Mouse (Mus musculus): Measurements from ENCODE around the gene Ttc28. TPM values are rescaled to one million over a fixed set of nuclear protein-coding genes. Genes with fewer than 3 reads are reported as not detected.
A peak's percentile ranks its signal among the peaks of the same experiment; 100 is the strongest.

Gene Ttc28
- polyA plus RNA-seq, 1 experiment from 2014 or later, result 5.8 TPM

DNA sequence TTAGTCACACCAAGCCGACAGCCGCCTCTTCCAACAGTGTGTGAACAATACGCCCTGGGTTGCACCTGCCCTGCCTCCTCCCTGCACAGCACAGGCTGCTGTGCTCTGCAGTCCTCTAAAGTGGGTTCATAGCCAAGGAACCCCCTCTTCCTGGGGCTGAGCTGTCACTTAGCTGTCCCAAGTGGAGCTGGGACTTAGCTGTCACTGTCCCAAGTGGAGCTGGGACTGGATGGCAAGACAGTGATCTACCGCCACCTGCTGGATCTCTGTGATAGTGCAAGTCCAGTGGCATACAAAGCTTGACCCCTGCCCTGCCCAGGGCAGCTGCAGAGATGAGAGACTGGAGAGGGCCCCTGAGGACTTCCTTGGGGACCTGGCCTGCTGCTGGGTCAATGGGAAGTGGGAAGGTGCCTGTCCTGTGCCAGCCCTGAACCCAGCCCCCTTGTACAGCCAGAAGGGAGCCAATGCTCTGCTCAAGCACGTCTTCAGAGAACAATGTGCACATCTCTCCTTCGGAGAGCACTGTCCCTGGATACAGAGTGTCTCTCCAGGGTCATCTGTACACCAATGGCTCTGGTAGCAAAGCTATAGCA is 390.1 kb downstream of the Ttc28 start:
- Histone ChIP-seq H3K9me3 (replicated peaks; ENCODE audit: control insufficient read depth, low read length) (peaks cover 7% of the 10 kb centered on the region; the same call in 1 of the 2 replicates), H3K4me1 (ENCODE audit: control insufficient read depth, insufficient read depth, low read length) (peaks cover 9% of the 10 kb centered on the region), H3K4me2 (ENCODE audit: low read depth, low read length) (no peak overlapping the region), H3K9ac (ENCODE audit: low read length) (no peak overlapping the region), H3K27ac (ENCODE audit: low read length) (no peak overlapping the region), H3K36me3 (ENCODE audit: control insufficient read depth, insufficient read depth) (peaks cover 8% of the 10 kb centered on the region; the same call in 1 of the 2 replicates), H3K27me3 (ENCODE audit: control insufficient read depth, insufficient read depth, low read length) (no peaks in the 10 kb centered on the region), H3K4me3 (ENCODE audit: low read length) (no peak overlapping the region)
- peak; percentile 7; the same call in 1 of the 2 replicates for ATAC-seq (replicated peaks; ENCODE audit: extremely low read depth, insufficient read depth, low FRiP score)
- 64% methylated on average over 6 of the region's 6 CpGs for WGBS

DNA sequence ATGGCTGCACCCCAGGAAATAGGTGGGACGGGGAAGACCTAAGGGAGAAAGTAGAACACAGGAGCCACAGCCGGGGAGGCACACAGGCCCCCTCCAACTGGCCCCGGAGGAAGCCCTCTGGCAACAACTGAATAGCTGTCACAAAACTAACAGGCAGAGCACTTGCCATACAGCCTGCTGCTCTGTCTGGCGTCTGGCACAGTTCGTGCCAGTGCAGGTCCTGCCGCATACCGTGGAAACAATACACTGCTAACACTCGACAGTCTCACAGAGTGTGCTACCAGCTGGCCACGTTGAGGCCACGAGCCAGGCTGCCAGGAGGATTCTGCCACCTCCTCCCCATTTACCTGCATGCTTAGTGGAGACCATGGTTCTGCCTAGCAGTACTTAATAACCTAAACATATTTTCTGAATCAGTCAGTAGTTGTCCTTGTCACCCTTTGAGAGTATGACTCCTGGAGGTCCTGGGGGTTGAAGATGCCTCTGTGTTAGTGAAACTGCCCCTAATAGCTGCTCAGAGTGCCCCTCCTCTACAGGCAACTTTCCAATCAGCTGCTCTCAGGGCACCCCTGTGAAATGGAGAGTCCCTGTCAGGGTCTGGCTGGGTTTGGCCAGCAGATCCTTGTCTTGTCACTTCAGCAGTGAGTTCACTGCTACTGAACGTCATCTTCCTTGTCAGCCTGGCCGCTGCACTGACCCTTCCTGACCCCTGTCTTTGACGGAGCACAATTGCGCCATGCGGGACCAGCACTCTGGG is 390.8 kb downstream of the Ttc28 start:
- H3K4me1 ChIP-seq (ENCODE audit: control insufficient read depth, insufficient read depth, low read length), result peaks cover 13% of the 10 kb centered on the region
- H3K9ac ChIP-seq (ENCODE audit: low read length), result no peak overlapping the region
- 81% methylated on average over 15 of the region's 15 CpGs for WGBS
- peaks cover 7% of the 10 kb centered on the region; the same call in 1 of the 2 replicates for H3K9me3 ChIP-seq (replicated peaks; ENCODE audit: control insufficient read depth, low read length)
- no peak overlapping the region for H3K27ac ChIP-seq (ENCODE audit: low read length)
- H3K36me3 ChIP-seq (ENCODE audit: control insufficient read depth, insufficient read depth), result peaks cover 8% of the 10 kb centered on the region; the same call in 1 of the 2 replicates
- no peak overlapping the region for H3K4me2 ChIP-seq (ENCODE audit: low read depth, low read length)
- ATAC-seq (replicated peaks; ENCODE audit: extremely low read depth, insufficient read depth, low FRiP score), result no peak
- no peak overlapping the region for H3K4me3 ChIP-seq (ENCODE audit: low read length)
- no peaks in the 10 kb centered on the region for H3K27me3 ChIP-seq (ENCODE audit: control insufficient read depth, insufficient read depth, low read length)

DNA sequence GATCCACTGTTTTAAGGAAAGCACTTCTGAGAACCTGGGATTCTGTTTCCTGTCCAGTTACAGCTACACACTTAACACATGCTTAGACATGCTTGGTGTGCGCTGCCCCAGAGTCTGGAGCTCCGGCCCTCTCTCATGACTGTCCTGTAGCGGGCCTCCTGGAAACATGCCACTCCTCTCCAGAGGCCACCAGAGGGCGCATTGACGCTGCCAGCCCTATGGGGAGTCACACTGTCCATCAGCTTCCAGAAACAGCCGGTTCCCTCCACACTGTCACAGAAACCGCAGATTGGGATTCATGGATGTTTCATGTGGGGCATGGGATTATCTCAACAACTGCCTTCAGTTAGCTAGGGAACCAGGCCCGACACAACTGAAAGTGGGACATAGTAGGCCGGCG is 394.0 kb downstream of the Ttc28 start:
- 0 out of 2 replicates have a peak, but pooled peaks have one; percentile 20 for ATAC-seq (replicated peaks; ENCODE audit: extremely low read depth, insufficient read depth, low FRiP score)
- Histone ChIP-seq H3K27me3 (ENCODE audit: control insufficient read depth, insufficient read depth, low read length) (no peaks in the 10 kb centered on the region), H3K9ac (ENCODE audit: low read length) (no peak overlapping the region)

DNA sequence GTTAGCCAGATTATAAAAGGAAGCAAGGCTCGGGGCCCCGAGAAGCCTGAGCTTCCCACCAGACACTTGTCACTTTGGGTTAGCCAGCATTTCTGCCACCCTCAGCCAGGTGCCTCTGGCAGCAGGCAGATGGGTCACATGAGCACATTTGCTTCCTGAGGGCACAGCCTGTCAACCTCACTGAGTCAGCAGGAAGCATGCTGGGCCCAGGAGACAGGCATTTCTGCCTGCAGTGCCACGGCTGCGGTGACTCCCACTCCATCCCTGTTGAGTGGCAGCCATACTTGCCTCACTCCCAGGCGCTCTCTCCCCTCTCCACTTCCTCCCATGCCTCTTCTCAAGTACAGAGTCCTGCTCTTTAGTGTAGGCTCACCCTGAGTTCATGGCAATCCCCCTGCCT is 395.3 kb downstream of the Ttc28 start:
- Histone ChIP-seq H3K4me2 (ENCODE audit: low read depth, low read length) (no peak overlapping the region), H3K9ac (ENCODE audit: low read length) (no peak overlapping the region), H3K27ac (ENCODE audit: low read length) (no peak overlapping the region), H3K9me3 (replicated peaks; ENCODE audit: control insufficient read depth, low read length) (no peaks in the 10 kb centered on the region), H3K4me3 (ENCODE audit: low read length) (no peak overlapping the region), H3K27me3 (ENCODE audit: control insufficient read depth, insufficient read depth, low read length) (no peaks in the 10 kb centered on the region), H3K36me3 (ENCODE audit: control insufficient read depth, insufficient read depth) (peaks cover 3% of the 10 kb centered on the region; the same call in 1 of the 2 replicates), H3K4me1 (ENCODE audit: control insufficient read depth, insufficient read depth, low read length) (peaks cover 4% of the 10 kb centered on the region)
- no peak for ATAC-seq (replicated peaks; ENCODE audit: extremely low read depth, insufficient read depth, low FRiP score)
- 57% methylated on average over 5 of the region's 5 CpGs for WGBS

More for the DNA sequence above, 394.0 kb downstream of the Ttc28 start:
- H3K9me3 ChIP-seq (replicated peaks; ENCODE audit: control insufficient read depth, low read length), result no peaks in the 10 kb centered on the region
- peaks cover 3% of the 10 kb centered on the region; the same call in 1 of the 2 replicates for H3K36me3 ChIP-seq (ENCODE audit: control insufficient read depth, insufficient read depth)
- H3K4me3 ChIP-seq (ENCODE audit: low read length), result no peak overlapping the region
- H3K27ac ChIP-seq (ENCODE audit: low read length), result no peak overlapping the region
- H3K4me2 ChIP-seq (ENCODE audit: low read depth, low read length), result no peak overlapping the region
- 24% methylated on average over 10 of the region's 10 CpGs for WGBS
- H3K4me1 ChIP-seq (ENCODE audit: control insufficient read depth, insufficient read depth, low read length), result peaks cover 8% of the 10 kb centered on the region

DNA sequence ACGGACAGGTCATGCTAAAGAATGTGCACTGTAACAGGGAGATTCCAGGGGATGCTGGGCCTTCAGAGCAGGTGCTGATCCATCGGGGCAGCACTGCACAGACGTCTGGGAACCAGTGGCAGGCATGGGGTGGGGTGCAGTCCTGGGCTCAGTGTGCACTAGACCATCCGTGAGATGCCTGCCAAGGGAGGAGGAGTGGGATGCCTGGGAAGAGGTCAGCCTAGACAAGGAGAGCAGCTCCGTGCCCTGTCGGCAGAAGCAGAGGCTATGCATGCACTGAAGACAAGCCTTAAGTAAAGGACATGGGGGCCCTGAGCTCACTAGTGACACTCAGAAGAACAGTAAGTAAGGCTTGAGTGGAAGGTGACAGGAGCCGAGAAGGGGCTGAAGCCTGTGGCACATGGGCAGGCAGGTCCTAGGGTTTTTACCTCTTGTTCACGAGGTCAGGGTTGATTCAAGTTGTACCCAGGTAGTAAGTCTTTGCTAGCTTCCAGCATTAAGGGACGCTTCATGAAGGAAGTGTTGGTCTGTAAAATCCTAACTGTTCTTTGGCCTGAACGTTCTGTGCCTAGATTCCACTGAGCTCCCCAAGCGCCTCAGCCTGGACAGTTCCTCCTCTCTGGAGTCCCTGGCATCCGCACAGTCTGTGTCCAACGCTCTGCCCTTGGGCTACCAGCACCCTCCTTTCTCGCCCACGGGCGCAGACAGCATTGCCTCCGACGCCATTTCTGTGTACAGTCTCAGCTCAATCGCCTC is 405.0 kb downstream of the Ttc28 start:
- 82% methylated on average over 19 of the region's 19 CpGs for WGBS
- Histone ChIP-seq H3K4me2 (ENCODE audit: low read depth, low read length) (no peak overlapping the region), H3K27ac (ENCODE audit: low read length) (no peak overlapping the region), H3K9me3 (replicated peaks; ENCODE audit: control insufficient read depth, low read length) (no peaks in the 10 kb centered on the region), H3K4me3 (ENCODE audit: low read length) (no peak overlapping the region), H3K4me1 (ENCODE audit: control insufficient read depth, insufficient read depth, low read length) (no peaks in the 10 kb centered on the region), H3K27me3 (ENCODE audit: control insufficient read depth, insufficient read depth, low read length) (no peaks in the 10 kb centered on the region), H3K36me3 (ENCODE audit: control insufficient read depth, insufficient read depth) (peaks cover 7% of the 10 kb centered on the region; the same call in 1 of the 2 replicates), H3K9ac (ENCODE audit: low read length) (no peak overlapping the region)
- ATAC-seq (replicated peaks; ENCODE audit: extremely low read depth, insufficient read depth, low FRiP score), result no peak

DNA sequence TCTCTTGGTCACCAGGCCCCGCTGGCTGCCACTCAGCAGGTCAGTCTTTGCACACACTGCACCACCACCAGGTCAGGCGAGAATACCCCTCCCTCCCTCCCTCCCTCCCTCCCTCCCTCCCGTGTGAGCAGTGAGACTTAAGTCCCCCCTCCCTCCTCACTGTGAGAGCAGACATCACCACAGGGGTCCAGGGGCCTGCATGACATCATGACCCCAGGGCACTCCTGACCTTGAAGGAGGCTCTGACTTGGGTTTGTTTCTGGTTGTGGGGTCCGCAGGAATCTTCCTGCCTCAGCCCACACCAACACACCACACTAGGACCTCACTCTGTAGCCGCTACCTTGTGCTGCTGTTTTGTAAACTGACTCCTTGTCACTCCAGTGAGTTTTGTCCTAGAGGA is 408.0 kb downstream of the Ttc28 start:
- Histone ChIP-seq H3K9ac (ENCODE audit: low read length) (no peak overlapping the region), H3K4me3 (ENCODE audit: low read length) (no peak overlapping the region), H3K27me3 (ENCODE audit: control insufficient read depth, insufficient read depth, low read length) (no peaks in the 10 kb centered on the region), H3K27ac (ENCODE audit: low read length) (no peak overlapping the region), H3K9me3 (replicated peaks; ENCODE audit: control insufficient read depth, low read length) (no peaks in the 10 kb centered on the region), H3K4me1 (ENCODE audit: control insufficient read depth, insufficient read depth, low read length) (no peaks in the 10 kb centered on the region), H3K4me2 (ENCODE audit: low read depth, low read length) (no peak overlapping the region), H3K36me3 (ENCODE audit: control insufficient read depth, insufficient read depth) (peaks cover 7% of the 10 kb centered on the region; the same call in 1 of the 2 replicates)
- ATAC-seq (replicated peaks; ENCODE audit: extremely low read depth, insufficient read depth, low FRiP score), result no peak
- WGBS, result 70% methylated on average over 5 of the region's 5 CpGs

DNA sequence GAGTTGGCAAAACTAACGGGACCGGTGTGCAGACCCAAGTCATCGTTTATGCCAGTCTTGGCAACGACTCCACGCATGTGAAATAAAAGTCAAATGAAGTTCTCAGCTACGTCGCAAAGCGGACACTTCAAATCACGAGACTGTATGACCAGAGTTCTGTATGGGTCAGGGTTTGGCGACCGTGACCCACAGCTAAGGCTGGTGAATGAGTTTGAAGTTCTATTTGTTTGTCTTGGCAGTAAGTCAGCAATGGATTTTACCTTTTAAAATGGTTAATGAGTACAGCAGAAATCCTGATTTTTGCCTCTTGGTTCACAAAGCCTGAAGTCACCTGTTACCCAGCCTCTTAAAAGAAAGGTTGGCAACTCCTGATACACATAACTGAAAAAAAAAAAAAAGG is 408.9 kb downstream of the Ttc28 start:
- Histone ChIP-seq H3K27ac (ENCODE audit: low read length) (no peak overlapping the region), H3K9ac (ENCODE audit: low read length) (no peak overlapping the region)
- no peak for ATAC-seq (replicated peaks; ENCODE audit: extremely low read depth, insufficient read depth, low FRiP score)

DNA sequence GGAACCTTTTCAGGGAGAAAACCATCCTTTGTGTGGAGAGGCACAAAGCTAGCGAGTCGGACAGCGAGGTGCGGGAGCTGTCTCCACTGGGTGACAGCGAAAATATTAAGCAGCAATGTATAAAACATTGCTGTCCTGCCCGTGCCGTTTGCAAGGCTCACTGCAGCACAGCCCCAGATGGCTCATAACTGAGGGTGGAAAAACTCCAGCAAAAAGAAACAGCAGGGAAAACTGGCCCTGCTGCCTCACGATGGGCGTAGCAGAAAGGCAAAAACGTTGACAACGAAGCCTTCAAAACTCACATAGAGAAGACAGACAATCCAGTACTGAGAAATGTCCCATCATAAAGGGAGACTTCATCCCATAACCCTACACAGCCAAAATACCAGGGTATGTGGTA is 410.5 kb downstream of the Ttc28 start:
- no peak for ATAC-seq (replicated peaks; ENCODE audit: extremely low read depth, insufficient read depth, low FRiP score)
- no peaks in the 10 kb centered on the region for H3K4me1 ChIP-seq (ENCODE audit: control insufficient read depth, insufficient read depth, low read length)
- no peaks in the 10 kb centered on the region for H3K27me3 ChIP-seq (ENCODE audit: control insufficient read depth, insufficient read depth, low read length)
- peaks cover 5% of the 10 kb centered on the region; the same call in 1 of the 2 replicates for H3K36me3 ChIP-seq (ENCODE audit: control insufficient read depth, insufficient read depth)
- H3K4me3 ChIP-seq (ENCODE audit: low read length), result no peak overlapping the region
- no peak overlapping the region for H3K4me2 ChIP-seq (ENCODE audit: low read depth, low read length)
- WGBS, result 83% methylated on average over 11 of the region's 11 CpGs
- no peaks in the 10 kb centered on the region for H3K9me3 ChIP-seq (replicated peaks; ENCODE audit: control insufficient read depth, low read length)
- no peak overlapping the region for H3K27ac ChIP-seq (ENCODE audit: low read length)
- H3K9ac ChIP-seq (ENCODE audit: low read length), result no peak overlapping the region

More for the DNA sequence above, 408.9 kb downstream of the Ttc28 start:
- H3K9me3 ChIP-seq (replicated peaks; ENCODE audit: control insufficient read depth, low read length), result no peaks in the 10 kb centered on the region
- no peaks in the 10 kb centered on the region for H3K4me1 ChIP-seq (ENCODE audit: control insufficient read depth, insufficient read depth, low read length)
- no peaks in the 10 kb centered on the region for H3K27me3 ChIP-seq (ENCODE audit: control insufficient read depth, insufficient read depth, low read length)
- peaks cover 5% of the 10 kb centered on the region; the same call in 1 of the 2 replicates for H3K36me3 ChIP-seq (ENCODE audit: control insufficient read depth, insufficient read depth)
- WGBS, result 80% methylated on average over 11 of the region's 11 CpGs
- H3K4me3 ChIP-seq (ENCODE audit: low read length), result no peak overlapping the region
- H3K4me2 ChIP-seq (ENCODE audit: low read depth, low read length), result no peak overlapping the region
